Mouse (Mus musculus) monocyte, adult 5-6 weeks (primary cell): Measurements from ENCODE around the gene Krtap1-3. TPM values are rescaled to one million over a fixed set of nuclear protein-coding genes. Genes with fewer than 3 reads are reported as not detected.

Source experiments
- ATAC-seq: fragments of 153-309, 156-312 bp; replicated peaks from 2 replicates; pipeline ENCODE4 v1.8.0; 2017; ENCODE audit warnings: mild to moderate bottlenecking; ENCODE audit not compliant: low TSS enrichment, insufficient number of reproducible peaks, severe bottlenecking, poor library complexity, low FRiP score
- total RNA-seq: library from RNA; stranded (forward); fragments of 200-1000, 200-491, 200-594 nt; gene quantifications from 3 replicates; pipeline ENCODE4 v1.2.3, GENCODE M21; 2017

The Krtap1-3 gene
- total RNA-seq, 1 experiment from 2014 or later = not detected

GRCm38 (mm10) chr11:99566530-99566929 lies 24.6 kb downstream of the Krtap1-3 start, which contains the start of gene Krtap3-1:
Gene Krtap3-1 (minus strand): TSS chr11:99566630.
- ATAC-seq = no peak

GRCm38 (mm10) chr11:99562580-99562979 lies 28.6 kb downstream of the Krtap1-3 start:
- ATAC-seq = no peak

- ATAC-seq = no peak
These were observed 31.8 kb downstream of the Krtap1-3 start, which contains the start of gene Gm11939 for GRCm38 (mm10) chr11:99559366-99559765. Gene Gm11939 (minus strand): TSS chr11:99559466.

- no peak for ATAC-seq
These were observed 33.0 kb downstream of the Krtap1-3 start for GRCm38 (mm10) chr11:99557976-99558745.

GRCm38 (mm10) chr11:99556753-99557152 lies 34.4 kb downstream of the Krtap1-3 start, which contains the start of gene Krtap3-2:
Gene Krtap3-2 (minus strand): TSS chr11:99556853.
- ATAC-seq = no peak

- ATAC-seq = no peak
These were observed 34.9 kb downstream of the Krtap1-3 start for GRCm38 (mm10) chr11:99556195-99556594.

- ATAC-seq = no peak
These were observed 40.4 kb downstream of the Krtap1-3 start, which contains the start of gene Krtap3-3 for GRCm38 (mm10) chr11:99550765-99551164. Gene Krtap3-3 (minus strand): TSS chr11:99550865.

GRCm38 (mm10) chr11:99547892-99548291 lies 43.2 kb downstream of the Krtap1-3 start:
- ATAC-seq = no peak

Other genes with a start within 250 kb of the Krtap1-3 start
- gene Krt27, start 240.2 kb downstream of the Krtap1-3 start, total RNA-seq = not detected in 3 replicates
- gene Krt28, start 216.4 kb downstream of the Krtap1-3 start, total RNA-seq = not detected in 3 replicates
- gene Krt10, start 202.0 kb downstream of the Krtap1-3 start, total RNA-seq = 0.29 to 3.1 TPM (median 1.6 TPM) in 3 replicates
- not detected in 3 replicates for gene Krt12, start 169.1 kb downstream of the Krtap1-3 start, total RNA-seq
- gene Krt20, start 153.2 kb downstream of the Krtap1-3 start, total RNA-seq = not detected in 3 replicates
- not detected in 3 replicates for gene Krt23, start 98.2 kb downstream of the Krtap1-3 start, total RNA-seq
- not detected in 3 replicates for gene Krt39, start 70.0 kb downstream of the Krtap1-3 start, total RNA-seq
- gene Krt40, start 48.2 kb downstream of the Krtap1-3 start, total RNA-seq = not detected in 3 replicates
- gene Krtap3-3, start 40.5 kb downstream of the Krtap1-3 start, total RNA-seq = not detected in 3 replicates
- gene Krtap3-2, start 34.5 kb downstream of the Krtap1-3 start, total RNA-seq = not detected in 3 replicates
- gene Gm11939, start 31.9 kb downstream of the Krtap1-3 start, total RNA-seq = not detected in 3 replicates
- not detected in 3 replicates for gene Krtap3-1, start 24.7 kb downstream of the Krtap1-3 start, total RNA-seq
- gene Krtap1-5, start 10.3 kb downstream of the Krtap1-3 start, total RNA-seq = not detected in 3 replicates
- not detected in 3 replicates for gene Krtap1-4, start 7.7 kb downstream of the Krtap1-3 start, total RNA-seq
- gene Krtap9-3, start 6.8 kb upstream of the Krtap1-3 start, total RNA-seq = not detected in 3 replicates
- gene Gm11938, start 12.0 kb upstream of the Krtap1-3 start, total RNA-seq = not detected in 3 replicates
- not detected in 3 replicates for gene Gm11937, start 18.9 kb upstream of the Krtap1-3 start, total RNA-seq
- gene Krtap2-4, start 23.5 kb upstream of the Krtap1-3 start, total RNA-seq = not detected in 3 replicates
- gene Gm11562, start 29.1 kb upstream of the Krtap1-3 start, total RNA-seq = not detected in 3 replicates
- gene Krtap4-1, start 36.9 kb upstream of the Krtap1-3 start, total RNA-seq = not detected in 3 replicates
- gene Krtap4-2, start 43.7 kb upstream of the Krtap1-3 start, total RNA-seq = not detected in 3 replicates
- gene Krtap4-7, start 52.8 kb upstream of the Krtap1-3 start, total RNA-seq = not detected in 3 replicates
- not detected in 3 replicates for gene Gm11555, start 58.9 kb upstream of the Krtap1-3 start, total RNA-seq
- not detected in 3 replicates for gene Gm11563, start 67.6 kb upstream of the Krtap1-3 start, total RNA-seq
- not detected in 3 replicates for gene Krtap4-6, start 74.6 kb upstream of the Krtap1-3 start, total RNA-seq
- not detected in 3 replicates for gene Gm14190, start 99.4 kb upstream of the Krtap1-3 start, total RNA-seq
- not detected in 3 replicates for gene Gm14180, start 143.0 kb upstream of the Krtap1-3 start, total RNA-seq
- gene Gm11595, start 181.6 kb upstream of the Krtap1-3 start, total RNA-seq = not detected in 3 replicates
- not detected in 3 replicates for gene Krtap4-8, start 189.4 kb upstream of the Krtap1-3 start, total RNA-seq
- gene Krtap4-9, start 193.9 kb upstream of the Krtap1-3 start, total RNA-seq = not detected in 3 replicates
- gene Gm11596, start 202.1 kb upstream of the Krtap1-3 start, total RNA-seq = not detected in 3 replicates
- not detected in 3 replicates for gene Gm11569, start 207.6 kb upstream of the Krtap1-3 start, total RNA-seq
- gene Gm11554, start 213.1 kb upstream of the Krtap1-3 start, total RNA-seq = not detected in 3 replicates
- not detected in 3 replicates for gene Krtap4-13, start 218.6 kb upstream of the Krtap1-3 start, total RNA-seq
- not detected in 3 replicates for gene Gm11564, start 224.3 kb upstream of the Krtap1-3 start, total RNA-seq
- not detected in 3 replicates for gene 2300003K06Rik, start 246.7 kb upstream of the Krtap1-3 start, total RNA-seq